Mouse (Mus musculus): ENCODE results near the gene Fbxl19. TPM values are rescaled to one million over a fixed set of nuclear protein-coding genes. Genes with fewer than 3 reads are reported as not detected.
"Not testable (repeated sequence)": the region's sequence is repeated elsewhere in the genome, so short reads cannot be mapped to it uniquely, and the experiment has no call there.

Fbxl19 gene
- polyA plus RNA-seq, 1 experiment from 2014 or later, result 2.2 TPM

- H3K9ac ChIP-seq (ENCODE audit: low read depth, low read length), result no peak overlapping the region
- H3K27ac ChIP-seq (ENCODE audit: low read depth, low read length), result no peak overlapping the region
- ATAC-seq, result no peak
- no peaks in the 10 kb centered on the region for H3K9me3 ChIP-seq (ENCODE audit: control insufficient read depth)
- H3K36me3 ChIP-seq (ENCODE audit: control insufficient read depth, insufficient read depth), result no peaks in the 10 kb centered on the region
- no peak overlapping the region for H3K4me3 ChIP-seq (ENCODE audit: low read depth, low read length)
- WGBS, result 66% methylated on average over 2 of the region's 2 CpGs
- no peak for TF ChIP-seq CTCF (IDR thresholded peaks at IDR 0.05; ENCODE audit: low read depth)
- no peaks in the 10 kb centered on the region for H3K27me3 ChIP-seq (replicated peaks; ENCODE audit: control insufficient read depth, insufficient read depth, low read length)
- H3K4me1 ChIP-seq (replicated peaks; ENCODE audit: control insufficient read depth, insufficient read depth, low read length), result no peaks in the 10 kb centered on the region
- no peak overlapping the region for H3K4me2 ChIP-seq (replicated peaks; ENCODE audit: low read depth)
Measured at GRCm38 (mm10) chr7:127725490-127725889, 18.9 kb upstream of the Fbxl19 start.

- no peak for TF ChIP-seq CTCF (IDR thresholded peaks at IDR 0.05; ENCODE audit: low read depth)
- Histone ChIP-seq H3K36me3 (ENCODE audit: control insufficient read depth, insufficient read depth) (no peaks in the 10 kb centered on the region), H3K27me3 (replicated peaks; ENCODE audit: control insufficient read depth, insufficient read depth, low read length) (no peaks in the 10 kb centered on the region), H3K4me1 (replicated peaks; ENCODE audit: control insufficient read depth, insufficient read depth, low read length) (no peaks in the 10 kb centered on the region), H3K9ac (ENCODE audit: low read depth, low read length) (no peak overlapping the region), H3K4me3 (ENCODE audit: low read depth, low read length) (no peak overlapping the region), H3K9me3 (ENCODE audit: control insufficient read depth) (no peaks in the 10 kb centered on the region), H3K27ac (ENCODE audit: low read depth, low read length) (no peak overlapping the region), H3K4me2 (replicated peaks; ENCODE audit: low read depth) (no peak overlapping the region)
- WGBS, result 57% methylated on average over 6 of the region's 6 CpGs
- no peak for ATAC-seq
Measured at GRCm38 (mm10) chr7:127725924-127726323, 18.4 kb upstream of the Fbxl19 start.

GRCm38 (mm10) chr7:127727898-127728297, 16.4 kb upstream of the Fbxl19 start:
- no peak overlapping the region for H3K27ac ChIP-seq (ENCODE audit: low read depth, low read length)
- H3K4me3 ChIP-seq (ENCODE audit: low read depth, low read length), result no peak overlapping the region
- no peak overlapping the region for H3K9ac ChIP-seq (ENCODE audit: low read depth, low read length)
- 86% methylated on average over 7 of the region's 7 CpGs for WGBS
- H3K4me1 ChIP-seq (replicated peaks; ENCODE audit: control insufficient read depth, insufficient read depth, low read length), result no peaks in the 10 kb centered on the region
- no peak for ATAC-seq
- no peak overlapping the region for H3K4me2 ChIP-seq (replicated peaks; ENCODE audit: low read depth)
- no peaks in the 10 kb centered on the region for H3K27me3 ChIP-seq (replicated peaks; ENCODE audit: control insufficient read depth, insufficient read depth, low read length)
- no peaks in the 10 kb centered on the region for H3K9me3 ChIP-seq (ENCODE audit: control insufficient read depth)
- no peaks in the 10 kb centered on the region for H3K36me3 ChIP-seq (ENCODE audit: control insufficient read depth, insufficient read depth)
- TF ChIP-seq CTCF (IDR thresholded peaks at IDR 0.05; ENCODE audit: low read depth), result peak; percentile 38

- Histone ChIP-seq H3K4me1 (replicated peaks; ENCODE audit: control insufficient read depth, insufficient read depth, low read length) (no peaks in the 10 kb centered on the region), H3K27ac (ENCODE audit: low read depth, low read length) (no peak overlapping the region), H3K36me3 (ENCODE audit: control insufficient read depth, insufficient read depth) (no peaks in the 10 kb centered on the region), H3K9me3 (ENCODE audit: control insufficient read depth) (no peaks in the 10 kb centered on the region), H3K27me3 (replicated peaks; ENCODE audit: control insufficient read depth, insufficient read depth, low read length) (no peaks in the 10 kb centered on the region), H3K4me3 (ENCODE audit: low read depth, low read length) (no peak overlapping the region), H3K9ac (ENCODE audit: low read depth, low read length) (no peak overlapping the region), H3K4me2 (replicated peaks; ENCODE audit: low read depth) (no peak overlapping the region)
- peak; percentile 75 for ATAC-seq
- no peak for TF ChIP-seq CTCF (IDR thresholded peaks at IDR 0.05; ENCODE audit: low read depth)
- 59% methylated on average over 4 of the region's 4 CpGs for WGBS
Measured at GRCm38 (mm10) chr7:127730170-127730569, 14.2 kb upstream of the Fbxl19 start.

GRCm38 (mm10) chr7:127732066-127732465, 12.3 kb upstream of the Fbxl19 start, which contains the start of gene Ctf2:
Ctf2 (minus strand) TSS chr7:127732166.
- H3K4me1 ChIP-seq (replicated peaks; ENCODE audit: control insufficient read depth, insufficient read depth, low read length); ATAC-seq; H3K4me3 ChIP-seq (ENCODE audit: low read depth, low read length); H3K36me3 ChIP-seq (ENCODE audit: control insufficient read depth, insufficient read depth); H3K9me3 ChIP-seq (ENCODE audit: control insufficient read depth); H3K4me2 ChIP-seq (replicated peaks; ENCODE audit: low read depth); H3K9ac ChIP-seq (ENCODE audit: low read depth, low read length); H3K27ac ChIP-seq (ENCODE audit: low read depth, low read length); H3K27me3 ChIP-seq (replicated peaks; ENCODE audit: control insufficient read depth, insufficient read depth, low read length): not testable (repeated sequence)
- no CpG with 5 or more reads among the region's 5 CpGs for WGBS

- H3K4me1 ChIP-seq (replicated peaks; ENCODE audit: control insufficient read depth, insufficient read depth, low read length), result 0 out of 2 replicates have a peak, but pooled peaks cover 2% of the 10 kb centered on the region
- peak; percentile 83 for ATAC-seq
- H3K9me3 ChIP-seq (ENCODE audit: control insufficient read depth), result no peaks in the 10 kb centered on the region
- no peaks in the 10 kb centered on the region for H3K27me3 ChIP-seq (replicated peaks; ENCODE audit: control insufficient read depth, insufficient read depth, low read length)
- H3K27ac ChIP-seq (ENCODE audit: low read depth, low read length), result peak overlapping the region; percentile 62
- under 1% methylated on average over 19 of the region's 19 CpGs for WGBS
- H3K9ac ChIP-seq (ENCODE audit: low read depth, low read length), result peak overlapping the region; percentile 32; the same call in 1 of the 2 replicates
- peak overlapping the region; percentile 67 for H3K4me3 ChIP-seq (ENCODE audit: low read depth, low read length)
- H3K4me2 ChIP-seq (replicated peaks; ENCODE audit: low read depth), result peak overlapping the region; percentile 99
- TF ChIP-seq CTCF (IDR thresholded peaks at IDR 0.05; ENCODE audit: low read depth), result no peak
- peaks cover 23% of the 10 kb centered on the region for H3K36me3 ChIP-seq (ENCODE audit: control insufficient read depth, insufficient read depth)
Measured at GRCm38 (mm10) chr7:127745251-127745651, 908 bp downstream of the Fbxl19 start.
